Mouse (Mus musculus): ENCODE data around the gene Disc1. TPM values are rescaled to one million over a fixed set of nuclear protein-coding genes. Genes with fewer than 3 reads are reported as not detected.

Gene Disc1
- polyA plus RNA-seq, 1 experiment from 2014 or later, result 0.30 TPM

GRCm38 (mm10) chr8:125130835-125131234, 76.8 kb downstream of the Disc1 start:
- WGBS (ENCODE audit: insufficient replicate concordance), result 73% methylated on average over 6 of the region's 6 CpGs
- H3K4me2 ChIP-seq (ENCODE audit: low read depth, low read length), result no peak overlapping the region
- H3K4me1 ChIP-seq (ENCODE audit: control insufficient read depth, low read depth, low read length), result peaks cover 5% of the 10 kb centered on the region
- no peak overlapping the region for H3K9ac ChIP-seq (ENCODE audit: low read depth, low read length)
- H3K4me3 ChIP-seq (ENCODE audit: low read depth, low read length), result no peak overlapping the region
- H3K9me3 ChIP-seq (replicated peaks; ENCODE audit: control insufficient read depth, low read length), result no peaks in the 10 kb centered on the region
- ATAC-seq (ENCODE audit: low read depth), result no peak
- no peak overlapping the region for H3K27ac ChIP-seq (ENCODE audit: low read length)
- no peaks in the 10 kb centered on the region for H3K36me3 ChIP-seq (ENCODE audit: control insufficient read depth, insufficient read depth)
- no peaks in the 10 kb centered on the region for H3K27me3 ChIP-seq (ENCODE audit: control insufficient read depth, insufficient read depth, low read depth, low read length)

- H3K9me3 ChIP-seq (replicated peaks; ENCODE audit: control insufficient read depth, low read length), result no peaks in the 10 kb centered on the region
- H3K4me2 ChIP-seq (ENCODE audit: low read depth, low read length), result no peak overlapping the region
- no peaks in the 10 kb centered on the region for H3K27me3 ChIP-seq (ENCODE audit: control insufficient read depth, insufficient read depth, low read depth, low read length)
- 57% methylated on average over 7 of the region's 7 CpGs for WGBS (ENCODE audit: insufficient replicate concordance)
- H3K4me1 ChIP-seq (ENCODE audit: control insufficient read depth, low read depth, low read length), result peaks cover 5% of the 10 kb centered on the region
- no peak overlapping the region for H3K9ac ChIP-seq (ENCODE audit: low read depth, low read length)
- H3K27ac ChIP-seq (ENCODE audit: low read length), result no peak overlapping the region
- H3K36me3 ChIP-seq (ENCODE audit: control insufficient read depth, insufficient read depth), result no peaks in the 10 kb centered on the region
- H3K4me3 ChIP-seq (ENCODE audit: low read depth, low read length), result no peak overlapping the region
- peak; percentile 47 for ATAC-seq (ENCODE audit: low read depth)
Measured at GRCm38 (mm10) chr8:125131265-125131664, 77.3 kb downstream of the Disc1 start.

GRCm38 (mm10) chr8:125133685-125134114, 79.7 kb downstream of the Disc1 start:
- H3K36me3 ChIP-seq (ENCODE audit: control insufficient read depth, insufficient read depth), result no peaks in the 10 kb centered on the region
- no peaks in the 10 kb centered on the region for H3K27me3 ChIP-seq (ENCODE audit: control insufficient read depth, insufficient read depth, low read depth, low read length)
- H3K4me2 ChIP-seq (ENCODE audit: low read depth, low read length), result 0 out of 2 replicates have a peak overlapping the region, but pooled peaks have one; percentile 13
- H3K4me3 ChIP-seq (ENCODE audit: low read depth, low read length), result no peak overlapping the region
- ATAC-seq (ENCODE audit: low read depth), result peak; percentile 82
- WGBS (ENCODE audit: insufficient replicate concordance), result 26% methylated on average over 11 of the region's 11 CpGs
- no peak overlapping the region for H3K9ac ChIP-seq (ENCODE audit: low read depth, low read length)
- no peak overlapping the region for H3K27ac ChIP-seq (ENCODE audit: low read length)
- peaks cover 5% of the 10 kb centered on the region for H3K4me1 ChIP-seq (ENCODE audit: control insufficient read depth, low read depth, low read length)
- H3K9me3 ChIP-seq (replicated peaks; ENCODE audit: control insufficient read depth, low read length), result no peaks in the 10 kb centered on the region

- no peak overlapping the region for H3K4me2 ChIP-seq (ENCODE audit: low read depth, low read length)
- no peak for ATAC-seq (ENCODE audit: low read depth)
- no peaks in the 10 kb centered on the region for H3K36me3 ChIP-seq (ENCODE audit: control insufficient read depth, insufficient read depth)
- H3K9ac ChIP-seq (ENCODE audit: low read depth, low read length), result no peak overlapping the region
- peaks cover 5% of the 10 kb centered on the region for H3K4me1 ChIP-seq (ENCODE audit: control insufficient read depth, low read depth, low read length)
- no peak overlapping the region for H3K27ac ChIP-seq (ENCODE audit: low read length)
- 76% methylated on average over 10 of the region's 10 CpGs for WGBS (ENCODE audit: insufficient replicate concordance)
- no peak overlapping the region for H3K4me3 ChIP-seq (ENCODE audit: low read depth, low read length)
- H3K9me3 ChIP-seq (replicated peaks; ENCODE audit: control insufficient read depth, low read length), result no peaks in the 10 kb centered on the region
- no peaks in the 10 kb centered on the region for H3K27me3 ChIP-seq (ENCODE audit: control insufficient read depth, insufficient read depth, low read depth, low read length)
Measured at GRCm38 (mm10) chr8:125134876-125135275, 80.9 kb downstream of the Disc1 start.

GRCm38 (mm10) chr8:125139689-125140150, 85.7 kb downstream of the Disc1 start:
- no peak for ATAC-seq (ENCODE audit: low read depth)
- Histone ChIP-seq H3K4me1 (ENCODE audit: control insufficient read depth, low read depth, low read length) (no peaks in the 10 kb centered on the region), H3K27ac (ENCODE audit: low read length) (no peak overlapping the region), H3K9ac (ENCODE audit: low read depth, low read length) (no peak overlapping the region), H3K4me3 (ENCODE audit: low read depth, low read length) (no peak overlapping the region), H3K9me3 (replicated peaks; ENCODE audit: control insufficient read depth, low read length) (no peaks in the 10 kb centered on the region), H3K4me2 (ENCODE audit: low read depth, low read length) (no peak overlapping the region), H3K36me3 (ENCODE audit: control insufficient read depth, insufficient read depth) (no peaks in the 10 kb centered on the region), H3K27me3 (ENCODE audit: control insufficient read depth, insufficient read depth, low read depth, low read length) (no peaks in the 10 kb centered on the region)
- 73% methylated on average over 13 of the region's 13 CpGs for WGBS (ENCODE audit: insufficient replicate concordance)

- Histone ChIP-seq H3K4me2 (ENCODE audit: low read depth, low read length) (no peak overlapping the region), H3K4me1 (ENCODE audit: control insufficient read depth, low read depth, low read length) (no peaks in the 10 kb centered on the region), H3K27me3 (ENCODE audit: control insufficient read depth, insufficient read depth, low read depth, low read length) (no peaks in the 10 kb centered on the region), H3K27ac (ENCODE audit: low read length) (no peak overlapping the region), H3K9ac (ENCODE audit: low read depth, low read length) (no peak overlapping the region), H3K4me3 (ENCODE audit: low read depth, low read length) (no peak overlapping the region), H3K9me3 (replicated peaks; ENCODE audit: control insufficient read depth, low read length) (no peaks in the 10 kb centered on the region), H3K36me3 (ENCODE audit: control insufficient read depth, insufficient read depth) (no peaks in the 10 kb centered on the region)
- ATAC-seq (ENCODE audit: low read depth), result no peak
- 63% methylated on average over 7 of the region's 7 CpGs for WGBS (ENCODE audit: insufficient replicate concordance)
Measured at GRCm38 (mm10) chr8:125140965-125141364, 87.0 kb downstream of the Disc1 start.

GRCm38 (mm10) chr8:125156863-125157640, 103.1 kb downstream of the Disc1 start:
- ATAC-seq (ENCODE audit: low read depth), result no peak
- no peak overlapping the region for H3K9ac ChIP-seq (ENCODE audit: low read depth, low read length)
- 71% methylated on average over 20 of the region's 20 CpGs for WGBS (ENCODE audit: insufficient replicate concordance)
- H3K4me3 ChIP-seq (ENCODE audit: low read depth, low read length), result no peak overlapping the region
- H3K4me1 ChIP-seq (ENCODE audit: control insufficient read depth, low read depth, low read length), result no peaks in the 10 kb centered on the region
- H3K36me3 ChIP-seq (ENCODE audit: control insufficient read depth, insufficient read depth), result no peaks in the 10 kb centered on the region
- H3K27ac ChIP-seq (ENCODE audit: low read length), result no peak overlapping the region
- H3K27me3 ChIP-seq (ENCODE audit: control insufficient read depth, insufficient read depth, low read depth, low read length), result no peaks in the 10 kb centered on the region
- no peak overlapping the region for H3K4me2 ChIP-seq (ENCODE audit: low read depth, low read length)
- H3K9me3 ChIP-seq (replicated peaks; ENCODE audit: control insufficient read depth, low read length), result no peaks in the 10 kb centered on the region

- no peak overlapping the region for H3K4me2 ChIP-seq (ENCODE audit: low read depth, low read length)
- no peak overlapping the region for H3K9ac ChIP-seq (ENCODE audit: low read depth, low read length)
- no peaks in the 10 kb centered on the region for H3K9me3 ChIP-seq (replicated peaks; ENCODE audit: control insufficient read depth, low read length)
- H3K4me3 ChIP-seq (ENCODE audit: low read depth, low read length), result no peak overlapping the region
- H3K4me1 ChIP-seq (ENCODE audit: control insufficient read depth, low read depth, low read length), result no peaks in the 10 kb centered on the region
- 67% methylated on average over 5 of the region's 5 CpGs for WGBS (ENCODE audit: insufficient replicate concordance)
- no peak for ATAC-seq (ENCODE audit: low read depth)
- no peaks in the 10 kb centered on the region for H3K27me3 ChIP-seq (ENCODE audit: control insufficient read depth, insufficient read depth, low read depth, low read length)
- no peak overlapping the region for H3K27ac ChIP-seq (ENCODE audit: low read length)
- H3K36me3 ChIP-seq (ENCODE audit: control insufficient read depth, insufficient read depth), result no peaks in the 10 kb centered on the region
Measured at GRCm38 (mm10) chr8:125157641-125158005, 103.6 kb downstream of the Disc1 start.

- 74% methylated on average over 12 of the region's 12 CpGs for whole genome bisulfite sequencing (ENCODE audit: insufficient replicate concordance)
- Histone ChIP-seq H3K4me2 (ENCODE audit: low read depth, low read length) (no peak overlapping the region), H3K4me1 (ENCODE audit: control insufficient read depth, low read depth, low read length) (no peaks in the 10 kb centered on the region), H3K4me3 (ENCODE audit: low read depth, low read length) (no peak overlapping the region), H3K36me3 (ENCODE audit: control insufficient read depth, insufficient read depth) (no peaks in the 10 kb centered on the region), H3K9me3 (replicated peaks; ENCODE audit: control insufficient read depth, low read length) (no peaks in the 10 kb centered on the region), H3K27ac (ENCODE audit: low read length) (no peak overlapping the region), H3K9ac (ENCODE audit: low read depth, low read length) (no peak overlapping the region), H3K27me3 (ENCODE audit: control insufficient read depth, insufficient read depth, low read depth, low read length) (no peaks in the 10 kb centered on the region)
- ATAC-seq (ENCODE audit: low read depth), result no peak
Measured at GRCm38 (mm10) chr8:125159387-125159786, 105.4 kb downstream of the Disc1 start.
